Mouse (Mus musculus) lung, postnatal 36 days (tissue): Measurements from ENCODE around the gene Syt1.

Source experiments
- DNase-seq: peaks from one replicate; pipeline ENCODE4 v3.0.0; 2022; ENCODE audit warnings: mixed read lengths

Syt1 gene

GRCm38 (mm10) chr10:108884520-108884919 is 126.3 kb downstream of the Syt1 start:
- DNase-seq: no peak

- no peak for DNase-seq
These were observed 130.4 kb downstream of the Syt1 start for GRCm38 (mm10) chr10:108880372-108880771.

GRCm38 (mm10) chr10:108875730-108876129 is 135.1 kb downstream of the Syt1 start:
- DNase-seq: no peak

GRCm38 (mm10) chr10:108874687-108875086 is 136.1 kb downstream of the Syt1 start:
- no peak for DNase-seq

- no peak for DNase-seq
These were observed 138.4 kb downstream of the Syt1 start for GRCm38 (mm10) chr10:108872359-108872758.

GRCm38 (mm10) chr10:108870586-108870985 is 140.2 kb downstream of the Syt1 start:
- no peak for DNase-seq

- DNase-seq: no peak
These were observed 142.6 kb downstream of the Syt1 start for GRCm38 (mm10) chr10:108868136-108868535.

- DNase-seq: no peak
These were observed 143.6 kb downstream of the Syt1 start for GRCm38 (mm10) chr10:108867202-108867601.

- DNase-seq: no peak
These were observed 145.2 kb downstream of the Syt1 start for GRCm38 (mm10) chr10:108865586-108865985.

GRCm38 (mm10) chr10:108855986-108856385 is 154.8 kb downstream of the Syt1 start:
- no peak for DNase-seq

- DNase-seq: no peak
These were observed 158.0 kb downstream of the Syt1 start for GRCm38 (mm10) chr10:108852757-108853156.

- no peak for DNase-seq
These were observed 173.3 kb downstream of the Syt1 start for GRCm38 (mm10) chr10:108837434-108837833.

- no peak for DNase-seq
These were observed 178.5 kb downstream of the Syt1 start for GRCm38 (mm10) chr10:108832248-108832647.

- no peak for DNase-seq
These were observed 179.0 kb downstream of the Syt1 start for GRCm38 (mm10) chr10:108831801-108832200.

- no peak for DNase-seq
These were observed 188.5 kb downstream of the Syt1 start for GRCm38 (mm10) chr10:108822273-108822672.

- DNase-seq: no peak
These were observed 195.4 kb downstream of the Syt1 start for GRCm38 (mm10) chr10:108815339-108815738.

- DNase-seq: no peak
These were observed 206.4 kb downstream of the Syt1 start for GRCm38 (mm10) chr10:108804380-108804779.

- DNase-seq: no peak
These were observed 210.0 kb downstream of the Syt1 start for GRCm38 (mm10) chr10:108800776-108801175.

GRCm38 (mm10) chr10:108798826-108799225 is 212.0 kb downstream of the Syt1 start:
- no peak for DNase-seq

- no peak for DNase-seq
These were observed 228.0 kb downstream of the Syt1 start for GRCm38 (mm10) chr10:108782817-108783216.

GRCm38 (mm10) chr10:108780614-108781013 is 230.2 kb downstream of the Syt1 start:
- DNase-seq: no peak

- no peak for DNase-seq
These were observed 234.0 kb downstream of the Syt1 start for GRCm38 (mm10) chr10:108776735-108777134.

GRCm38 (mm10) chr10:108771081-108771480 is 239.7 kb downstream of the Syt1 start:
- no peak for DNase-seq

GRCm38 (mm10) chr10:108765564-108765963 is 245.2 kb downstream of the Syt1 start:
- no peak for DNase-seq

GRCm38 (mm10) chr10:108763722-108764121 is 247.1 kb downstream of the Syt1 start:
- DNase-seq: no peak

- DNase-seq: no peak
These were observed 257.5 kb downstream of the Syt1 start for GRCm38 (mm10) chr10:108753304-108753703.
